Mouse (Mus musculus): Measurements from ENCODE around the gene Abcc10.

Abcc10 gene

DNA sequence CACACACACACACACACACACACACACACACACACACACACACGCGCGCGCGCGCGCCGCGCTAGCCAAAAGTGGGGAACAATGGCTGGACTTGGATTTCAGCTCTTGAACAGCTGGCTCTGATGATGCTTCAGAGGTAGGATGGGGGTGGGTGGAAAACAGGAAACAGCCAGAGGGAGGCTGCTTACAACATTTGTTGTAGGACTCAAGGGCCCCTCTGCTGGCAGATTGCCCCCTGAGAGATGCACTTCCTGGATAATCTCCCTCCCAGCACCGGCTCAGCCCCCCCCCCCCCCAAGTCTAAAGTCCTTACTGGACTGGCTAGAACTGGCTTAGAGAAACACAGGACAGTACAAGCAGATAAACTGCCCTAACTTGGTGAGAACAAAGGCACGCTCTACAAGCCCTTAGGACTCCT, 40.5 kb downstream of the Abcc10 start:
- peak; percentile 90 for DNase-seq (ENCODE audit: low read depth, low spot score)

DNA sequence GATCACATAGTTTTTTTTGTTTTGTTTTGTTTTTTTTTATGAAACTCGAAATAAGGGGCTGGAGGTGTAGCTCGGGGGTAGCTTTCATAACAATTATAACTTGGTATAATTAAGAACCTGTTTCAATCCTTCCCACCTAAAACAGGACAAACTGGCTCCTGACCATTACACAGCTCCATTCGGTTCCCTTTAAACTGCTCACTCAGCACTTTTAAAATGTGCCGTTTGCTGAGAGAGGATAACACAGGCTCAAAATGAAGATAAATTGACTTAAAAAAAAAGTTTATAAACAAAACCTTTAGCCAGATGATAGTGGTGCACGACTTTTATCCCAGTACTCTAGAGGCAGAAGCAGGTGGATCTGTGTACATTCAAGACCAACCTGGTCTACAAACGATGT, 42.7 kb downstream of the Abcc10 start:
- no peak for DNase-seq (ENCODE audit: low read depth, low spot score)

DNA sequence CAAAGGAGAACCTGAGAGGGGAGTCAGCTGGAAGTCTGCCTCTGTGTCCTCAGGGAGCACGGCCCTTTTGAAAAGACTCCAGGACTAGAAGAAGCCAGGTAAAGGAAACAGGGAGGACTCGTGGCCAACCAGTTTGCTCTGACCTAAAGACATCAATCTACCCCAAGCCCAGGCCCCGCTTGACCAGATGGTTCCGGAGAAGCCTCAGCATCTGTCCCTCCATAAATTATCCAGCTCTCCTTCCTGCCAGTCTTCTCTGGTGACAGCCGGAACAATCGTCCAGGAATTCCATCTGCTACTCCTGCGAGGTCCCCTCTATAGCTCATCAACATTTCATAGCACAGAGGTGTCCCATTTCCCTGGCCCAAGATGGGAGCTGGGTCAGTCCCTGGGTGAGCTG, 43.5 kb downstream of the Abcc10 start:
- no peak for DNase-seq (ENCODE audit: low read depth, low spot score)

DNA sequence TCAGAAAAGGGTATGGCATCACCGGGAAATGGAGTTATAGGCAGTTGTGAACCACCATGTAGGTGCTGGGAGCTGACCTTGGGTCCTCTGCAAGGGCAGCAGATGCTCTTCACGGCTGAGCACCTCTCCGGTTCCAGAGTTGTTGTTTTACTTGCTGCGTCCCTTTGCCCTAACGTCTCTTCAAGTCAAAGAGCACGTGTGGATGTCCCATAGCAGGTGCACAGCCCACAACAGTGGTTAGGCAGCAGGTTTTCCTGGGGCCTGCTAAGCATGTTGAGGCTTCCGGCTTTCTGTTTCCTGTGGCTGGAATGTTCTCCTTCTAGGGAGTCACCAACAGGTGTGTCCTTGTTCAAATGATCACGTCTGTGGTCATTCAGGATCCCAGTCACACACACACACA, 44.2 kb downstream of the Abcc10 start:
- no peak for DNase-seq (ENCODE audit: low read depth, low spot score)

DNA sequence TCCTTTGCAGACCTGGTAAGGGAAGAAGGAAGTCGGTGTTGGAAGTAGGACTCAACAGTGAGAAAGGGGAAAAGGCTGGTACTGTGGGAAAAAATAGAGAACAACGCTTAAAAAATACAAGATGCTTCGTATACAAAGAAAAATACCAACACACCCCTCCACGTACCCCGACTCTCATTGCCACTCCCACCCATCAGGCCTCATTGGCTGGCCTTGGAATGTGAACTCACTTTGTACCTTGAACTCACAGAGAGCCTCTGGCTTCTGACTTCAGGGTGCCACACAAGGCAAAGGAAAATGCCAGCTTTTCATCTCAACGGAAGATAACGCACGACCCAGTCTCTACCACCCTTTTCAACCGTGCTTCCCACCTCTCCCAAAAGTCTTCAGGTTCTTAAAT, 45.0 kb downstream of the Abcc10 start:
- no peak for DNase-seq (ENCODE audit: low read depth, low spot score)

DNA sequence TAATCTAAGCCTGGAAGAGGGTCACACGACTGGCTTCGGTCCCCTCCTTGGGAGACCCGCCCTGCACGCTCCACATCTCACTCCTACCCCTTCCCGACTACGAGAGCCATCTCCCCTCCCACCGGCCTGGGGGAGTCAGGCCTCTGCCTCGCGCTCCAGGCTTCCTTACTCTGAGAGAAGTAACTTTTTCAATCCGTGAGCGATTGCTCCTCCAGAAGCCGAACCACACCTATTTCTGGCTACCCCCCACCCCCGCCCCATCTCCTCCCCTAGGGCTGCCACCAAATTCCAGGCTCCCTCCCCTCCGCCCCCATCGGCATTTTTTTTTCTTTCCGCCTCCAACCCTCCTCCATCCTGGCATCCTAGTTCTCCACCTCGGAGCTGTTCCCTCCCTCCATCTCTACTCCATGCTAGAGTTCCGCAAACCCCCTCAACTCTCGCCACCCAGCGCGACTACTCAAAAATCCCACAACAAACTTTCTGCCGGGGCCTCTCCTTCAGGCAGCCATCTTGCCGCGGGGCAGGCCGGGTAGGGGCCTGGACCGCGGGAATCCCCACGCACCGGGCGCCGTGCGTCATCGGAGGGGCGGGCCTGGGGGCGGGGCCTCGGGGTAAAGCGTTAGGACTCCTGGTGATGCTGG, 45.5 kb downstream of the Abcc10 start, which contains the start of gene Tjap1:
TSS of gene Tjap1 (minus strand) at position 544 of the 641 bp plus-strand sequence.
- peak; percentile 90 for DNase-seq (ENCODE audit: low read depth, low spot score)

DNA sequence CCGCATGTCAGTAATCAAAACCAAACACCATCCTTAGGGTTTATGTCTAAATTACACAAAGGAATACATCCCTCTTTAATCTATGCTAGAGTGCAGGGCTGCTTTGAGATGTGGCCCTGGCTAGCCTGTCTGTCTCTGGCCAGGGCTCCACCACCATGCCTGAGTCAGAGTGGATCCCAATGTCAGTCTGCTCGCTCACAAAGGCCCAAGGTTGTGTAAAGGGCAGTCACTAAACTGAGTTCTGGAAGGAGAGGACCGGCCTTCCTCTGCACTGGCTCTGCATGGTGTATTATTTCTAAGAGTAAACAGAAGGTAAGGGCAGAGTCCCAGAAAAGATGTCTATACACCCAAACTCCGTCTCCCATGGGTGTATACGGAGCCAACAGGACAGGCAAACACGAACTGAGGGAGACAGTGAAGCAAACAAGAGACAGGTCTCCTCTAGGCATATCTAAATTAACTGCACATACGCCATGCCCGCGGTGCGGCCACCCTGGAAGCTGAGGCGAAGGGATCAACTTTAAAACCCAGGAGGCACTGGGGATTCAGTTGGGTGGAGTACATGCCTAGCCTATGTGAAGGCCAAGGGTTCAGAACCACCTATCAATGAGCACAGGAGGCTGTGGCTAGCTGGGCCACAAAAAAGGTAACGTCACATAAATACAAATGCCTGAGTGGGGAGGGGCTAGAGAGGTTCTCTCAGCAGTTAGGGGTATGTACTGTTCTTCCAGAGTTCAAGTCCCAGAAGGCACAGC, 50.0 kb downstream of the Abcc10 start:
- DNase-seq (ENCODE audit: low read depth, low spot score) = peak; percentile 59

DNA sequence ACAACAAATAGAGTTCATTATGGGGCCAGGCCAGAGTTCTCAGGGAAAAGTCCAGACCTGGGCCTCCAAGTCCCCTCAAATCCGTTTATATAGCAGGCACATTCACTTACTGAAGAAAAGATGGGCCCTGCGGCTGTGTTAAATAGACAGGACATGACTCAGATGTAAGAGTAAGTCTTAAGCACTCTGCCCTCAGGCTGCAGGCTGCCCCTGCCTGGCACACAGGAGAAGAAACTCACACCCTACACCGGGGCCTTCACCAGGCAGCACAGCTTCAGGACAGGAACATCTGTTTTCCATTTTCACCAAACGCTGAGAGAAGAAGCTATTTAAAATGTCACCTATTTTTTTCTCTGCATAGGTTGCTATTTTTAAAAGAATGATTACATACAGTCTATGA, 50.6 kb downstream of the Abcc10 start:
- DNase-seq (ENCODE audit: low read depth, low spot score) = peak; percentile 99

DNA sequence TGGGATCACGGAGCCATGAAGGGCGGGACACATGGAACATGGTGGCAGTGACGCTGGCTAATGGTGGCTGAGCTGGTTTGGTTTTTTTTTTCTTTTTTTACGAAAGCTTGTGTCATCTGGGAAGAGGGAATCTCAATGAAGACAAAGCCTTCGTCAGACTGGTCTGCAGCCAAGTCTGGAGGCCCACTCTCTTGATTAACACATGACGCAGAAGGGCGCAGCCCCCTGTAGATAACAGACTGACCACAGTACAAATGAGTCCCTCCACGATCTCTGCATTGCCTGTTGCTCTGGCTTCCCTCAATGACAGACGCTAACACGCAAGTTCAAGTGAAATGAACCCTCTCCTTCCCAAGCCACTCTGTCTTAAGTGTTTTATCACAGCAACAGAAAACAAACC, 52.6 kb downstream of the Abcc10 start:
- peak; percentile 87 for DNase-seq (ENCODE audit: low read depth, low spot score)

DNA sequence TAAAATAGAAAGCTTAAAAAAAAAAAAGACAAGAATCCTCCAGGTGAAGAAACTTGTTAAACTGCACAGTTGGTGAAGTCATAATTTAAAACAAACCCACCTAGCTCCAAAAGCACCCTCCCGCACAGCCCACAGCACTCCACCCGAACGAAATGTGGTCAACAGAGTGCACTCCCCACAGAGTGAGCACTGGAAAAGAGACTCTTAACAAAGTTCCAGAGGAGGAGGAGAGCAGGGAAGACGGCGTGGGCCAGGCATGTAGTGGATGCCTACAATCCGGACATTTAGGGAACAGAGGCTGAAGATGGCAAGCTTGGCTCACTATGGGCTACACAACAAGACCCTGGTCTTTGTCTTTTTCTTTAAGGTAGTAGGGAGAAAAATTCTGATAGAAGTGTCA, 53.1 kb downstream of the Abcc10 start:
- no peak for DNase-seq (ENCODE audit: low read depth, low spot score)

DNA sequence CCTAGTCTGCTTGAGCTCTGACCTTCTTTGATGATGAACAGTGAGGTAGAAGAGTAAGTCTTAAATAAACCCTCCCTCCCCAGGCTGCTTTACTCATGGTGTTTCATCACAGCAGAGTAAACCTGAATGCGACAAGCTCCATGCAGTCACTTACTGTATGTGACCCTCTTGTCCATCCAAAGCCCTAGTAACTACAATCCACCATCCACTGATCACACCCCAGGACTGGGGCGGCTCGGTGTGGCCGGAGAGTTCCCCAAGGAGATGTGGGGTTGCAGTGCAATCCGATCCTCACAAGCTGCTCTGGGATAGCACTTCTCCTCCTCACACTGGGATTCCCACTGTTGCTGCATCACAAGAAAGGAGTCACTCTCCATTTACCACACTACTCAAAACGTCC, 53.7 kb downstream of the Abcc10 start:
- DNase-seq (ENCODE audit: low read depth, low spot score) = peak; percentile 69

DNA sequence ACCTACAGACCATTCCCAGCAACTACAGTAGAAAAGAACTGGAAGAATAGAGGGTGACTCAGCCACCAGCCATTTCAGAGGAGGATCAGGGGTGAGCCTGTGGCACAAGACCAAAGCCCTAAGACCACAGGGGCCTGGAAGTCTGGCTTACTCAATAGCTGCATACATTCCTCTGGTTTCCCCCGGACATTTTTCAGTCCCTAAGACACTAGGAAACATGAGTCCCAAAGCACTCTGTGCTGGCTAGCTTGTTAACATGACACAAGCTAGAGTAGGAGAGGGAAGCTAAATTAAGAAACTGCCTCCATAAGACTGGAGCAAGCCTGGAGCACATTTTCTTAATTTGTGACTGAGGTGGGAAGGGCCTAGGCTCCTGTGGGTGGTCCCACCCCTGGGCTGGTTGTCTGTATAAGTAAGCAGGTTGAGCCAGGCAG, 54.3 kb downstream of the Abcc10 start:
- peak; percentile 99 for DNase-seq (ENCODE audit: low read depth, low spot score)

DNA sequence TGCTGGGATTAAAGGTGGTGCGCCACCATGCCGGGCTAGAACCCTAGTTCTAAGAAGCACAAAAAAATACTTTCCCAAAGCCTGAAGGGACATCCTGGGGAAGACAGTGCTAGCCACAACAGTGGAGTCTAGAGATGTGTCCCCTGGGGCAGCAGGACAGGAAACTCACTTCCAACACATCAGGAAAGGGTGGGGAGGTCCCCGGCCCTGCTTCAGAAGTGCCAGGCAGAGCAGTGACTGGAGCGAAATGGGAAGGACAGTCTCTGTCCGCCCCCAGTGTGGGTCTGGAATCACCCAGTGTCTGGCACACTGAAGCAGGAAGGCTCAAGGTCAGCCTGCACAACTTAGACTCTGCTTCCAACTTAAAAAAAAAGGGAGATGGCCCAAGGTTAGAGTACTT, 55.5 kb downstream of the Abcc10 start:
- DNase-seq (ENCODE audit: low read depth, low spot score) = no peak

DNA sequence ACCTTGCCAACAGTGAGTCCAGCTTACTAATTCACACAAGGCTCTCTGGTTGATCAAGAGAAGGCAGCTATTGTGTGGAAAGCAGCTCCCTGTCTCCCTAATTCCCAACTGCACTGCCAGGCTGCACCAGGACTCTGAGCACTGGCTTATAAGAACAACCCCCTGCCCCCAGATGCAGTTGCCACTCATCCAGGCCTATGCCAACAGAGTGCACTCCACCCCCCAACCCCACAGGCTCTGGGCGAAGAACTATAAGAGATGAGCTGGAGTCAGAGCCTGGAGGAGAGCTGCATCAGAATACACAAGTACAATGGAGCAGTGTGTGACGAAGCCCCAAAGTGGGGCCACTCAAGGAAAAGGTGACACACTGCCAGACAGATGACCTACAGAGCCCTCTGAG, 56.1 kb downstream of the Abcc10 start:
- no peak for DNase-seq (ENCODE audit: low read depth, low spot score)

DNA sequence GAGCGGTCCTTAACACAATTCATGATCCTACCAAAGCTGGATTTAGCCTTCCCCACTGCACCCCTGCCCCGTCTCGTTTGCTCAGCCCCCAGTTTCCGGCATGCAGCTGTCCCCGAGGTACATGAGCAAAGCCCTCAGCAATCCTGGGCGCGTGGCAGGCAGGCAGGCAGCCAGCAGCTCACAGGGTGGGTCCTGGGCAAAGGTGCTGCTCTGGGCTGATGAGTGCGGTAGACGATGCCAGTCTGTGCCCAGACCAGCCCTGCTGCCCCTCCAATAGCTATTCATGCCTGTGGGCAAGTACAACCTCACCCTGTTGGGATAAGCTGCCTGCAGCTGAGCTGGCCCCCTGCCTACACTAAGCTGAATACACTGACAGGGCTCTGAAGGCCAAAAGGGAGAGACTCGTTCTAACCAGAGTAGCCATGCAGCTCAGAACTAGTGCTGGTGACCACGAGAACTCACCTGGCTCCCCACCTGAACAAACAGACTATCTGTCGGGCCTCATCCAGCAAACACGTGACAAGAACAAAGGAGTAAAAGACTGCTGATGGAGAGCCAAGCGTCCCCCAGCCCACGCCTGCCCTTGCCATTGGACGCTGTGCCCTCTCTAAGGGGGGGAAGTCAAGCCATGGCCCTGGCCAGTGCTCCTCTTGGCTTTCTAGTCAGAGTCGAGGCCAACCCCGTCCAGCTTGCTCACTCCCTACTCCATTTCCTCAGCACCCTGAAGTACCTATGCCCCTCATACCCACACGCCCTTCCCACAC, 58.2 kb downstream of the Abcc10 start:
- DNase-seq (ENCODE audit: low read depth, low spot score) = no peak

DNA sequence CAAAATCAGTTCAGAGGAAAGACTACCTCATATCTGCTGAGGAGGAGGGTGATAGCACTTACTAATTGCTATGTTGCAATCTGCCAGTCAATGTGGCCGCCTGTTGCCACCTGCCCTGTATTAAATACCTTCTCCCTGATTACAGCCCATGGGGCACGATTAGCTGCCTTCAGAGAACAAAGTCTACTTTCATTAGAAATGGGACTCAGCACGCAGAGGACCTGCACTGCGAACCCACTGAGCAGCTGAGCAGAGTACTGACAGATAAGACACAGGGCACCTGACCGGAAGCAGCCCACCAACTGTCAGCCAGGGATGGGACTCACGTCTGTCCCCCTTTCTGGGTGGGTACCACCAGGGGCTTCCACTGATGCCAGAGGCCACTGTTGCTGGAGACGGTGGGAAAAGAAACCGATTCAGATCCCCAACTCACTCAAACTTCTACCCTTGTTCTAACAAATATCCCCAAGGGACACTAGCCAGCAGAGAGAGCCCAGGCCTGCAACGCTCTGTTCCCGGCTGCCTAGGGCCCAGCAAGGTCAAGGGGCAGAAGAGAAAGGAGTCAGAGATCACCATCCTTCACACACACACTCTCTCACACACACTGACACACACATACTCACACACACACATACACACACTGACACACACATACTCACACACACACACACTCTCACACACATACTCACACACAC, 60.0 kb downstream of the Abcc10 start:
- no peak for DNase-seq (ENCODE audit: low read depth, low spot score)

DNA sequence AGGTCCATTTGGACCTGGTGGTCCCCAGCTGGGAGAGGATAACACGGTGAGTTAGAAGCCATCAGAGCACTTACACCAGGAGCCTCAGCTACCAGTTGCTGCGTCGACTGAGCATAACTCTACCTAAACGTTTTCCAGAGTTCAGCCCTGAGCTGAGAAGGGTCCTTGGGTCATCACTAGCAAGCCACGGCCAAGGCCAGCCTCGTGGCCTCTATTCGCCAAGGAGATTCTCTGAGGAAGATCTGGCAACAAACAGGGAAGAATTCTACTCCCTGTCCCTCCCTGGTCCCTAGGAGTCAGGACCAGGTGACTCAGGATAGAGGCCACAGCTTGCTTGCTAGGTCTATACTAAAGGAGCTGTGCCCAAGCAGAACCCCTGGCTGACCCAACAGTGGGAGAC, 60.6 kb downstream of the Abcc10 start:
- no peak for DNase-seq (ENCODE audit: low read depth, low spot score)

DNA sequence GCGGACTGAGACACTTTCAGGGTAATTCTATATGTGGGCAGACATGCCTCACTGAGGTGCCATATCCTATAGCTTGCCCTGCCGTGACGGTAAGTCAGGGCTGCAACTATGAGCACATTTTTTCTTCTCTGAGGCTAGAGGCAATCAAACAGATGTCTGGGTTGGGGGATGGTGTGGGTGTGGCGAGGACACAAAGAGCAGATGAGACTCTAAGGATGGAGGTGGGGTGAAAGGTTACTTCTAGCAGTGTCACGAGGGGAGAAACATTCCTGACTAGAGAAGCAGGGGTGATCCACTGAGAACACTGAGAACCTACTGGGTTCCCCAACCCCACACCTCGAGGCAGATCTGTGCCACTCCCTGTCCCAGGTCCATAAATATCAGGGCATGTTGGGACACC, 61.2 kb downstream of the Abcc10 start:
- no peak for DNase-seq (ENCODE audit: low read depth, low spot score)

DNA sequence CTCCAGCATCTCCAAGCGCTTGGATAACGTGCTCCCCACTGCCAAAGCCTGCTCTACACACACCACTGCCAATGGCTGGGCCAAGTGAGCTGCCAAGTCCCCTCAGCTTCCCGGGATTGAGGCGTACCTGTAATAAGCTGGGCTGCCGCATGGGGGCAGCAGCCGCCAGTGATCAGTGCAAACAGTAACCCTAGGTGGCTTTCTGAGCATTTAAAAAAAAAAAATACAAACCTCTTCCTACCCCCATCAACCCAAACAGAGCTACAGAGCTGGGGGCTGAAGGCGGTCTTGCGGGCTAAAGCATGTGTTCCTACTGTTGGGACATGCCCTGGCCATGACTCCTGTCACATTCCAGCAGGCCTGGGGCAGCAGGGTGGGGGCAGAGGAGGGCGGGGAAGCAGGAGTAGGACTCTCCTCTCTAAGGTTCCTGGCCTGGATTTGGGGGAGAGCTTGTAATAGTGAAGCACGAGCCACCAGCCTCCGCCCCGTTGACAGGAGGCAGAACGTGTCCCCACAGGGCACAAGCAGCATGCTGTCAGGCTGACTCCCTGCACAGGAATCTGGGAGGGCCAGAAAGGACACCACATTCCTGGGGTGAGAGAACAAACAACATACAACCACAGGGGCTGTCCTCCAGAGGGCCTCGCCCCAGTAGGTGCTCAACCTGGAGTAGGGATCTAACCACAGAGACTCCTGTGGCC, 62.1 kb downstream of the Abcc10 start:
- DNase-seq (ENCODE audit: low read depth, low spot score) = peak; percentile 86

DNA sequence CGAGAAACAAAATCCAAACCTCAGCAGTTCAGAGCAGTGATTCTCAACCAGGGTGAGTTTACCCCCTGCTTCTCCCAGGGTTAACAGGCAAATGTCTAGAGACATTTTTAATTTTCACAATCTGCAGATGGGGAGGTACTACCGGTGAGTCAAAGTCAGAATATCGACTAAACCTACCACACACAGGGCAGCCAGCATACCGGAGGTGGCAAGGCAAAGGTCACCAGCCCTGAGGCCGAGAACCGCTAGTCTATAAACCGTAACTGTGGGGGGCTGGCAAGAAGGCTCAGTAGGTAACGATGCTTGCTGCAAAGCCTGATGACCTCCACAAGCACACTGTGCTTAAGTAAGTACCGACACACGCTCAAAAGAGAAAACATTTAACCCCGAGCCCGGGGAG, 62.6 kb downstream of the Abcc10 start:
- no peak for DNase-seq (ENCODE audit: low read depth, low spot score)

DNA sequence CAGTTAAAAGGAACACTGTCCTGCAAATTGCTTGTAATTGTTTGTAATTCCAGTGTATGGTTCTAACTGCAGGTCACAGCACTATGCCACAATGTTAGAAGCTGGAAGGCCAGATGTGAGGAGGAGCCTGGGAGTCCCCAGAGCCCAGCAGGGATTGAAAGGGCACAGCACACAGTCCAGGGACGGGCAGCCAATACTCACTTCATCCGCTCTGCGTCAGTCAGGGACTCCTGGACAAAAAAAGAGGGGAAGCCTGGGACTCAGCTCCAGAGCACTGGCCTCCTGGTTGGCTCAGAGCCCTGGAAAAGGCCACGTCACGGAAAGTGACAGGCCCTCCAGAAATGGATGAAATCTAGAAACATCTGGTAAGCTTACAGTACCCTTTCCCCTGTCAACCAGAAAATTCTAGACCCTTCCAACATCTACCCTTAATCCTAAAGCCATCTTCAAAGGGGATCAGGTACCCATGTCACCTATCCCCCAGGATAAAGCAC, 65.9 kb downstream of the Abcc10 start:
- no peak for DNase-seq (ENCODE audit: low read depth, low spot score)
